Mouse (Mus musculus): ENCODE results near the gene Stap2. TPM values are rescaled to one million over a fixed set of nuclear protein-coding genes. Genes with fewer than 3 reads are reported as not detected.
A peak's percentile ranks its signal among the peaks of the same experiment; 100 is the strongest.

The Stap2 gene
- polyA plus RNA-seq, 1 experiment from 2014 or later, result 6.5 TPM

- Histone ChIP-seq H3K9me3 (ENCODE audit: control insufficient read depth, low read length) (no peaks in the 10 kb centered on the region), H3K36me3 (ENCODE audit: control insufficient read depth, insufficient read depth, low read length) (0 out of 2 replicates have a peak, but pooled peaks cover 2% of the 10 kb centered on the region), H3K4me3 (ENCODE audit: low read depth, low read length) (no peak overlapping the region), H3K4me2 (ENCODE audit: low read depth, severe bottlenecking) (no peak overlapping the region), H3K27ac (replicated peaks; ENCODE audit: low read depth, low read length) (no peak overlapping the region), H3K27me3 (ENCODE audit: control insufficient read depth, insufficient read depth, low read length) (no peaks in the 10 kb centered on the region), H3K4me1 (ENCODE audit: control insufficient read depth, insufficient read depth, low read length) (no peaks in the 10 kb centered on the region), H3K9ac (ENCODE audit: low read length) (no peak overlapping the region)
- 45% methylated on average over 3 of the region's 3 CpGs for WGBS
- DNase-seq (ENCODE audit: low spot score), result no peak
- no peak for ATAC-seq (ENCODE audit: insufficient number of reproducible peaks, low FRiP score, low TSS enrichment, low read depth)
These were observed 28.1 kb downstream of the Stap2 start for GRCm38 (mm10) chr17:55977301-55977700.

GRCm38 (mm10) chr17:55976255-55976862 is 29.0 kb downstream of the Stap2 start:
- Histone ChIP-seq H3K4me3 (ENCODE audit: low read depth, low read length) (no peak overlapping the region), H3K4me1 (ENCODE audit: control insufficient read depth, insufficient read depth, low read length) (no peaks in the 10 kb centered on the region), H3K9ac (ENCODE audit: low read length) (no peak overlapping the region), H3K36me3 (ENCODE audit: control insufficient read depth, insufficient read depth, low read length) (0 out of 2 replicates have a peak, but pooled peaks cover 2% of the 10 kb centered on the region), H3K4me2 (ENCODE audit: low read depth, severe bottlenecking) (no peak overlapping the region), H3K27ac (replicated peaks; ENCODE audit: low read depth, low read length) (no peak overlapping the region), H3K9me3 (ENCODE audit: control insufficient read depth, low read length) (no peaks in the 10 kb centered on the region), H3K27me3 (ENCODE audit: control insufficient read depth, insufficient read depth, low read length) (0 out of 2 replicates have a peak, but pooled peaks cover 2% of the 10 kb centered on the region)
- WGBS, result 17% methylated on average over 13 of the region's 13 CpGs
- DNase-seq (ENCODE audit: low spot score) (peak; percentile 86), ATAC-seq (ENCODE audit: insufficient number of reproducible peaks, low FRiP score, low TSS enrichment, low read depth) (peak; percentile 76)

DNA sequence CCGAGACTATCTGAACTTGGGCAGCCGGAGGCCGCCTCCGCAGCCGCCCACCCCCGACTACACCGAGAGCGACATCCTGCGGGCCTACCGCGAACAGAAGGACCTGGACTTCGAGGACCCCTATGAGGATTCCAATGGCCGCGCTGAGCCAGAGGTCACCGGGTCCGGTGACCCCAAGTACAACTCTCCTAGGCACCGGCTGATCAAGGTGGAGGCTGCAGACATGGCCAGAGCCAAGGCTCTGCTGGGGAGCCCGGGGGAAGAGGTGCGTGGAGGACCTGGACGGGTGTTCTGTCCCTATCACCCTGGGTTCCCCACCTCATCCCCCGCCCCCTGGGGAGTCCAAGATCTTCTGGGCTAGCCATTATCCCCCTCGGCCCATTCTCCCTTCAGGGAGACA is 33.9 kb downstream of the Stap2 start:
- 0 out of 2 replicates have a peak, but pooled peaks cover 2% of the 10 kb centered on the region for H3K27me3 ChIP-seq (ENCODE audit: control insufficient read depth, insufficient read depth, low read length)
- 28% methylated on average over 22 of the region's 22 CpGs for WGBS
- H3K4me2 ChIP-seq (ENCODE audit: low read depth, severe bottlenecking), result peak overlapping the region; percentile 82
- no peaks in the 10 kb centered on the region for H3K4me1 ChIP-seq (ENCODE audit: control insufficient read depth, insufficient read depth, low read length)
- no peak for ATAC-seq (ENCODE audit: insufficient number of reproducible peaks, low FRiP score, low TSS enrichment, low read depth)
- no peak overlapping the region for H3K27ac ChIP-seq (replicated peaks; ENCODE audit: low read depth, low read length)
- peaks cover 9% of the 10 kb centered on the region for H3K36me3 ChIP-seq (ENCODE audit: control insufficient read depth, insufficient read depth, low read length)
- H3K4me3 ChIP-seq (ENCODE audit: low read depth, low read length), result peak overlapping the region; percentile 56; the same call in 1 of the 2 replicates
- no peaks in the 10 kb centered on the region for H3K9me3 ChIP-seq (ENCODE audit: control insufficient read depth, low read length)
- no peak for DNase-seq (ENCODE audit: low spot score)
- H3K9ac ChIP-seq (ENCODE audit: low read length), result peak overlapping the region; percentile 24; the same call in 1 of the 2 replicates

GRCm38 (mm10) chr17:55969966-55970891 is 35.2 kb downstream of the Stap2 start, which contains the start of gene Shd:
Gene Shd (plus strand): TSS chr17:55970467.
- peak within 1 kb of the TSS; percentile 56 for H3K4me3 ChIP-seq (ENCODE audit: low read depth, low read length)
- DNase-seq (ENCODE audit: low spot score) (peak; percentile 80), ATAC-seq (ENCODE audit: insufficient number of reproducible peaks, low FRiP score, low TSS enrichment, low read depth) (peak; percentile 49; the same call in 1 of the 2 replicates)
- peak within 1 kb of the TSS; percentile 82 for H3K4me2 ChIP-seq (ENCODE audit: low read depth, severe bottlenecking)
- H3K4me1 ChIP-seq (ENCODE audit: control insufficient read depth, insufficient read depth, low read length), result no peaks in the 10 kb centered on the region
- 8% methylated on average over 54 of the region's 55 CpGs for WGBS
- no peak within 1 kb of the TSS for H3K27ac ChIP-seq (replicated peaks; ENCODE audit: low read depth, low read length)
- peaks cover 11% of the 10 kb centered on the region for H3K36me3 ChIP-seq (ENCODE audit: control insufficient read depth, insufficient read depth, low read length)
- H3K9me3 ChIP-seq (ENCODE audit: control insufficient read depth, low read length), result no peaks in the 10 kb centered on the region
- H3K27me3 ChIP-seq (ENCODE audit: control insufficient read depth, insufficient read depth, low read length), result 0 out of 2 replicates have a peak, but pooled peaks cover 2% of the 10 kb centered on the region
- H3K9ac ChIP-seq (ENCODE audit: low read length), result peak within 1 kb of the TSS; percentile 76

- 0 out of 2 replicates have a peak, but pooled peaks cover 2% of the 10 kb centered on the region for H3K27me3 ChIP-seq (ENCODE audit: control insufficient read depth, insufficient read depth, low read length)
- no peak overlapping the region for H3K27ac ChIP-seq (replicated peaks; ENCODE audit: low read depth, low read length)
- H3K9ac ChIP-seq (ENCODE audit: low read length), result no peak overlapping the region
- no peaks in the 10 kb centered on the region for H3K4me1 ChIP-seq (ENCODE audit: control insufficient read depth, insufficient read depth, low read length)
- no peaks in the 10 kb centered on the region for H3K9me3 ChIP-seq (ENCODE audit: control insufficient read depth, low read length)
- 56% methylated on average over 14 of the region's 14 CpGs for WGBS
- ATAC-seq (ENCODE audit: insufficient number of reproducible peaks, low FRiP score, low TSS enrichment, low read depth) (no peak), DNase-seq (ENCODE audit: low spot score) (no peak)
- peaks cover 11% of the 10 kb centered on the region for H3K36me3 ChIP-seq (ENCODE audit: control insufficient read depth, insufficient read depth, low read length)
- H3K4me3 ChIP-seq (ENCODE audit: low read depth, low read length), result no peak overlapping the region
- H3K4me2 ChIP-seq (ENCODE audit: low read depth, severe bottlenecking), result no peak overlapping the region
These were observed 35.8 kb downstream of the Stap2 start for GRCm38 (mm10) chr17:55969560-55969959.

DNA sequence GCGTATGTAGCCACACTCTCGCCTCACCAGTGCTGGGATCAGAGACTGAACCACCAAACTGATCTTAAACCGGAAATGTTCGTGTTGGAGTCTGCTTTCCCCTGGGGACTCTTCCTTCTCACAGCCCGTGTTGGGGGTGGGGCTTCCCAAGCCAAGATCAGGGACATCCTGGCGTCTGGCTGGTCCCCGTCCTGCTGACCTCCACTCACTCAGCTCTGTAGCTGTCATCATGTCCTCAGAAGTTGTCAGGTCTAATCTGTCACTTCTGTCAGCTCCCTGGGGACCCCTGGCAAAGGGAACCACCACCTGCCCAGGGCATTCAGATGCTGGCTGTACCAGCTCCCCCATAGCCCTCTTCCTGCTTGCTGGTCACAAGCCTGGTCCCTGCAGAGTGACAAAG is 37.2 kb downstream of the Stap2 start:
- Histone ChIP-seq H3K27ac (replicated peaks; ENCODE audit: low read depth, low read length) (no peak overlapping the region), H3K4me1 (ENCODE audit: control insufficient read depth, insufficient read depth, low read length) (no peaks in the 10 kb centered on the region), H3K27me3 (ENCODE audit: control insufficient read depth, insufficient read depth, low read length) (0 out of 2 replicates have a peak, but pooled peaks cover 2% of the 10 kb centered on the region), H3K4me3 (ENCODE audit: low read depth, low read length) (no peak overlapping the region), H3K4me2 (ENCODE audit: low read depth, severe bottlenecking) (no peak overlapping the region), H3K9ac (ENCODE audit: low read length) (no peak overlapping the region), H3K36me3 (ENCODE audit: control insufficient read depth, insufficient read depth, low read length) (peaks cover 17% of the 10 kb centered on the region), H3K9me3 (ENCODE audit: control insufficient read depth, low read length) (no peaks in the 10 kb centered on the region)
- ATAC-seq (ENCODE audit: insufficient number of reproducible peaks, low FRiP score, low TSS enrichment, low read depth) (no peak), DNase-seq (ENCODE audit: low spot score) (no peak)
- 67% methylated on average over 7 of the region's 7 CpGs for WGBS

- 96% methylated on average over 4 of the region's 4 CpGs for WGBS
- H3K4me2 ChIP-seq (ENCODE audit: low read depth, severe bottlenecking), result no peak overlapping the region
- no peaks in the 10 kb centered on the region for H3K4me1 ChIP-seq (ENCODE audit: control insufficient read depth, insufficient read depth, low read length)
- ATAC-seq (ENCODE audit: insufficient number of reproducible peaks, low FRiP score, low TSS enrichment, low read depth), result no peak
- no peak overlapping the region for H3K9ac ChIP-seq (ENCODE audit: low read length)
- no peak overlapping the region for H3K4me3 ChIP-seq (ENCODE audit: low read depth, low read length)
- no peak for DNase-seq (ENCODE audit: low spot score)
- peaks cover 14% of the 10 kb centered on the region for H3K36me3 ChIP-seq (ENCODE audit: control insufficient read depth, insufficient read depth, low read length)
- H3K27ac ChIP-seq (replicated peaks; ENCODE audit: low read depth, low read length), result no peak overlapping the region
- H3K27me3 ChIP-seq (ENCODE audit: control insufficient read depth, insufficient read depth, low read length), result 0 out of 2 replicates have a peak, but pooled peaks cover 2% of the 10 kb centered on the region
- H3K9me3 ChIP-seq (ENCODE audit: control insufficient read depth, low read length), result no peaks in the 10 kb centered on the region
These were observed 38.2 kb downstream of the Stap2 start for GRCm38 (mm10) chr17:55967186-55967585.

GRCm38 (mm10) chr17:55964996-55965395 is 40.4 kb downstream of the Stap2 start:
- ATAC-seq (ENCODE audit: insufficient number of reproducible peaks, low FRiP score, low TSS enrichment, low read depth) (no peak), DNase-seq (ENCODE audit: low spot score) (no peak)
- H3K27me3 ChIP-seq (ENCODE audit: control insufficient read depth, insufficient read depth, low read length), result no peaks in the 10 kb centered on the region
- peaks cover 17% of the 10 kb centered on the region for H3K36me3 ChIP-seq (ENCODE audit: control insufficient read depth, insufficient read depth, low read length)
- 83% methylated on average over 9 of the region's 9 CpGs for WGBS
- H3K4me2 ChIP-seq (ENCODE audit: low read depth, severe bottlenecking), result no peak overlapping the region
- H3K4me1 ChIP-seq (ENCODE audit: control insufficient read depth, insufficient read depth, low read length), result no peaks in the 10 kb centered on the region
- H3K9ac ChIP-seq (ENCODE audit: low read length), result no peak overlapping the region
- H3K27ac ChIP-seq (replicated peaks; ENCODE audit: low read depth, low read length), result no peak overlapping the region
- H3K9me3 ChIP-seq (ENCODE audit: control insufficient read depth, low read length), result no peaks in the 10 kb centered on the region
- no peak overlapping the region for H3K4me3 ChIP-seq (ENCODE audit: low read depth, low read length)
